Mouse (Mus musculus) G1E (cell line): ENCODE measurements around the gene Gsx1. TPM values are rescaled to one million over a fixed set of nuclear protein-coding genes. Genes with fewer than 3 reads are reported as not detected.

Experiments used
- ATAC-seq: 2 replicates; pipeline ENCODE4 v1.8.0; 2016; ENCODE audit warnings: mild to moderate bottlenecking; ENCODE audit not compliant: insufficient number of reproducible peaks, poor library complexity, low FRiP score, severe bottlenecking; ENCODE audit errors: extremely low read depth
- DNase-seq: peaks from one replicate; pipeline ENCODE4 v3.0.0; 2012; ENCODE audit warnings: low spot score
- H3K27me3 ChIP-seq: 2 replicates; pipeline ENCODE4 v1.6.1; 2012; ENCODE audit warnings: mild to moderate bottlenecking, low read length, inconsistent platforms; ENCODE audit not compliant: insufficient read depth
- H3K36me3 ChIP-seq: replicated peaks from 2 replicates; pipeline ENCODE3; 2012; ENCODE audit warnings: mild to moderate bottlenecking, inconsistent platforms
- H3K4me1 ChIP-seq: 2 replicates; pipeline ENCODE4 v1.6.1; 2012; ENCODE audit warnings: low read depth, low read length, inconsistent platforms, mixed read lengths; ENCODE audit not compliant: insufficient read depth
- H3K4me3 ChIP-seq: 2 replicates; pipeline ENCODE4 v1.5.1; 2012; ENCODE audit warnings: low read depth, mild to moderate bottlenecking, inconsistent platforms, low read length, moderate library complexity, mixed read lengths
- H3K9me3 ChIP-seq: replicated peaks from 2 replicates; pipeline ENCODE4 v1.6.1; 2012; ENCODE audit warnings: inconsistent platforms
- CTCF ChIP-seq: IDR thresholded peaks from 2 replicates; pipeline ENCODE4 v1.5.1; 2012; ENCODE audit warnings: low read depth, low read length, inconsistent platforms, mixed read lengths
- GATA1 ChIP-seq: IDR thresholded peaks from 2 replicates; pipeline ENCODE4 v1.6.1; 2012; ENCODE audit warnings: borderline replicate concordance, low read length, inconsistent platforms, mixed read lengths
- GATA2 ChIP-seq: IDR thresholded peaks from 2 replicates; pipeline ENCODE4 v1.6.1; 2012; ENCODE audit warnings: low read depth, low read length, inconsistent platforms, borderline replicate concordance
- POLR2AphosphoS5 ChIP-seq: IDR thresholded peaks from 2 replicates; pipeline ENCODE4 v1.6.1; 2012; ENCODE audit warnings: low read depth, low read length, inconsistent platforms; ENCODE audit not compliant: insufficient replicate concordance
- TAL1 ChIP-seq: conservative IDR thresholded peaks from 2 replicates; pipeline ENCODE4 v1.6.1; 2012; ENCODE audit warnings: low read depth, low read length, inconsistent platforms, mixed read lengths
- polyA plus RNA-seq: library from polyadenylated mRNA; stranded (reverse); fragments of >175 nt; gene quantifications from 2 replicates; pipeline ENCODE4 v1.2.3, GENCODE M21; 2012
- total RNA-seq, 2 experiments: library from RNA; stranded (forward) in 1 of 2; stranded (reverse) in 1 of 2; fragments of 200-1000 nt in 1 of 2; fragments of >200 nt in 1 of 2; fragmentation: Nextera tagmentation in 1 of 2; gene quantifications; 2 replicates each; pipeline ENCODE4 v1.2.3; 2014 to 2017

Gsx1 gene
- total and polyA plus RNA-seq, 3 experiments = not detected

- Histone ChIP-seq H3K27me3 (no peaks in the 10 kb centered on the region), H3K4me3 (no peak overlapping the region), H3K36me3 (no peaks in the 10 kb centered on the region), H3K9me3 (no peaks in the 10 kb centered on the region), H3K4me1 (no peaks in the 10 kb centered on the region)
- no peak for ATAC-seq
- TF ChIP-seq POLR2AphosphoS5 (no peak), TAL1 (no peak), CTCF (no peak), GATA1 (no peak), GATA2 (no peak)
- DNase-seq = no peak
Observed at GRCm38 (mm10) chr5:147235406-147236309, 47.2 kb downstream of the Gsx1 start.

Other genes starting within 250 kb of the Gsx1 start
- 172 and 200 TPM in 2 replicates for gene Gtf3a, start 240.0 kb upstream of the Gsx1 start, total RNA-seq (2014; fragmentation: Nextera tagmentation)
- 193 and 222 TPM in 2 replicates for gene Gtf3a, start 240.0 kb upstream of the Gsx1 start, total RNA-seq (2017)
- 214 and 270 TPM in 2 replicates for gene Gtf3a, start 240.0 kb upstream of the Gsx1 start, polyA plus RNA-seq
- 11.5 and 14.4 TPM in 2 replicates for gene Mtif3, start 224.9 kb upstream of the Gsx1 start, total RNA-seq (2014; fragmentation: Nextera tagmentation)
- 27.5 and 28.9 TPM in 2 replicates for gene Mtif3, start 224.9 kb upstream of the Gsx1 start, total RNA-seq (2017)
- 4.8 and 7.6 TPM in 2 replicates for gene Mtif3, start 224.9 kb upstream of the Gsx1 start, polyA plus RNA-seq
- gene Lnx2, start 112.1 kb upstream of the Gsx1 start, total RNA-seq (2014; fragmentation: Nextera tagmentation) = 28.4 and 34.4 TPM in 2 replicates
- 13.1 TPM in 2 replicates for gene Lnx2, start 112.1 kb upstream of the Gsx1 start, total RNA-seq (2017)
- 15.9 and 18.8 TPM in 2 replicates for gene Lnx2, start 112.1 kb upstream of the Gsx1 start, polyA plus RNA-seq
- gene Polr1d, start 111.6 kb upstream of the Gsx1 start, total RNA-seq (2014; fragmentation: Nextera tagmentation) = 107 and 124 TPM in 2 replicates
- 186 and 188 TPM in 2 replicates for gene Polr1d, start 111.6 kb upstream of the Gsx1 start, total RNA-seq (2017)
- 113 and 131 TPM in 2 replicates for gene Polr1d, start 111.6 kb upstream of the Gsx1 start, polyA plus RNA-seq
- not detected in 2 replicates for gene Pdx1, start 81.3 kb downstream of the Gsx1 start, total RNA-seq (2014; fragmentation: Nextera tagmentation)
- gene Pdx1, start 81.3 kb downstream of the Gsx1 start, total RNA-seq (2017) = 0.12 TPM in 1 of 2 replicates, not detected in the other
- not detected in 2 replicates for gene Pdx1, start 81.3 kb downstream of the Gsx1 start, polyA plus RNA-seq
- gene Cdx2, start 118.6 kb downstream of the Gsx1 start, total RNA-seq (2014; fragmentation: Nextera tagmentation) = not detected in 2 replicates
- gene Cdx2, start 118.6 kb downstream of the Gsx1 start, total RNA-seq (2017) = not detected in 2 replicates
- gene Cdx2, start 118.6 kb downstream of the Gsx1 start, polyA plus RNA-seq = not detected in 2 replicates
- gene Urad, start 133.7 kb downstream of the Gsx1 start, total RNA-seq (2014; fragmentation: Nextera tagmentation) = not detected in 2 replicates
- 0.17 TPM in 1 of 2 replicates, not detected in the other for gene Urad, start 133.7 kb downstream of the Gsx1 start, total RNA-seq (2017)
- not detected in 2 replicates for gene Urad, start 133.7 kb downstream of the Gsx1 start, polyA plus RNA-seq
- gene Flt3, start 211.8 kb downstream of the Gsx1 start, total RNA-seq (2014; fragmentation: Nextera tagmentation) = not detected in 2 replicates
- 0.11 and 0.17 TPM in 2 replicates for gene Flt3, start 211.8 kb downstream of the Gsx1 start, total RNA-seq (2017)
- gene Flt3, start 211.8 kb downstream of the Gsx1 start, polyA plus RNA-seq = not detected in 2 replicates
- gene Pan3, start 241.5 kb downstream of the Gsx1 start, total RNA-seq (2014; fragmentation: Nextera tagmentation) = 618 and 666 TPM in 2 replicates
- gene Pan3, start 241.5 kb downstream of the Gsx1 start, total RNA-seq (2017) = 179 and 200 TPM in 2 replicates
- 30.7 and 32.3 TPM in 2 replicates for gene Pan3, start 241.5 kb downstream of the Gsx1 start, polyA plus RNA-seq